Mouse (Mus musculus) common myeloid progenitor, adult 5-6 weeks (primary cell): ENCODE data around the gene Rras2. TPM values are rescaled to one million over a fixed set of nuclear protein-coding genes. Genes with fewer than 3 reads are reported as not detected.

Experiments used
- ATAC-seq: replicated peaks from 2 replicates; pipeline ENCODE4 v1.8.0; 2016; ENCODE audit warnings: low read depth, mild to moderate bottlenecking, moderate TSS enrichment, inconsistent platforms; ENCODE audit not compliant: poor library complexity, severe bottlenecking
- total RNA-seq: library from RNA; stranded (forward); fragments of 200-1000, 187-1606 nt; gene quantifications from 2 replicates; pipeline ENCODE4 v1.2.3, GENCODE M21; 2017

Rras2 gene
- total RNA-seq, 1 experiment from 2014 or later = 5.4 TPM

- ATAC-seq = no peak; the same call in 1 of the 2 replicates
Measured at GRCm38 (mm10) chr7:114079343-114079742, 38.2 kb downstream of the Rras2 start.

- ATAC-seq = no peak
Measured at GRCm38 (mm10) chr7:114074595-114074994, 43.0 kb downstream of the Rras2 start.

DNA sequence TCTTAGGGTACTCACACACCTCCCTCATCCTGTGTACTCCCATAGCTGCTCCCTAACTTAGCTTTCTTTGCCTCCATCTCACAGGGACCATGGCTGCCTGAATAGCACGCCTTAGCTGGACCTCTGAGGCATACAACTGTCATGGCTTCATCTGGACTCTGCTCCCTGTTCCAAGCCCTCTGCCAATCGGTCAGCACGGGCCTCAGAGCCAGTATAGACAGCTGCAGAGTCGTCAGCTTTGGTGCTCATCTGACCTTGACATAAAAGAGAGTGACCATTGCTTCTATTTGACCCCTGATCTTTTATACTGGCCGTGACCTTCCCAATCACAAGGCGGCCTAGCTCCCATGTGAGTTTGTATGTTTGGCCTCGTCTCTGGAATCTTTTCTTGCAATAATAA lies 43.4 kb downstream of the Rras2 start:
- ATAC-seq = no peak

GRCm38 (mm10) chr7:114071851-114072616 lies 45.5 kb downstream of the Rras2 start:
- no peak for ATAC-seq

DNA sequence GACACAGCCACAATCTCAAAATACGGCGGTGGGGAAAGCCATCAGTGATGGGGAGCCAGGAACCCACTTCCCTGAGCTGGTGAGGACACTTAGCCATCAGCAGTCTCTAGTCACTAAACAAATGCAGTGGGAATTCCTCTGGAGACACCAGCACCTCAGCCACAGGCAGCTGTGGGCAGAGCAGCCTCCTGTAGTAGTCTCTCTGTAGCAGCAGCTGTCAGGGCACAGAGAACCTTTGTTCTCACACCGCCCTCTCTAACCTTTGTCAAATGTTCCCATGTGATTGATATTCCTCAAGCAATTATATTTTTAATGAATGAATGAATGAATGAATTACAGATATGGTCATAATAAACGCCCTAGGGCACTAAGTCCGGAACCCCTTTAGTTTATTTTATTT lies 46.2 kb downstream of the Rras2 start:
- no peak for ATAC-seq

GRCm38 (mm10) chr7:114070458-114070840 lies 47.1 kb downstream of the Rras2 start:
- ATAC-seq = no peak

GRCm38 (mm10) chr7:114069726-114070457 lies 47.7 kb downstream of the Rras2 start:
- no peak for ATAC-seq

GRCm38 (mm10) chr7:114068956-114069533 lies 48.5 kb downstream of the Rras2 start:
- peak; percentile 31 for ATAC-seq

DNA sequence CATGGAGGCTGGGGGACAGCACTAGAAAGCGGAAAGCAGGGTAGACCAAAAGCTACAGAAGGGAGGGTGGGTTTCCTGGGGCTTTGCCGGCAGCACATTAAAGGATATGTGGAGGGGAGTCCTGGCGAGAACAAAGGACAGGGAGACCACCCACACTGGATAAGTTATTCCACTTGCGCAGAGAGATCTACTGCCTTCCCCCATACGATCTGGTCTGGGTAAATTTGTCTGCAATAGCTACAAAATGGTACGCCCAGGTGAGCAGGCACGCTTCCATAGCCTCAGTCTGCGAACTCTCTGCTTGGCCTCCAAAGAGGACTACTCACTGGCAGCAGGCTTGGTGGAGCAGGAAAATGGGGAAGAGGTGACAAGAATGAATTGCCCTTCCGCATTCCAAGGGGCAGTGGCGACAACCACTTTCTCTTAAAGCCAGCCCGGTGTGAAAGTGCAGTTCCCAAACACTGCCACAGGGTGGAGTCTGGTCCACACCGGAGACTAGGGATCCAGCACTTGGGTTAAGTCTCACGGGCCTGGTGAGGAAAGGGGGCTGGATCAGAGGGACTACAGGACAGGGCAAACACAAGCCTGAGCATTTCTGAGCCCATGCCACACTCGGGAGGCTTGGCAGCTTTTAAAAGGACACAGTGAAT lies 50.9 kb downstream of the Rras2 start:
- peak; percentile 94 for ATAC-seq

GRCm38 (mm10) chr7:114065407-114066185 lies 52.0 kb downstream of the Rras2 start:
- ATAC-seq = no peak

- no peak for ATAC-seq
Measured at GRCm38 (mm10) chr7:114063966-114064365, 53.6 kb downstream of the Rras2 start.

DNA sequence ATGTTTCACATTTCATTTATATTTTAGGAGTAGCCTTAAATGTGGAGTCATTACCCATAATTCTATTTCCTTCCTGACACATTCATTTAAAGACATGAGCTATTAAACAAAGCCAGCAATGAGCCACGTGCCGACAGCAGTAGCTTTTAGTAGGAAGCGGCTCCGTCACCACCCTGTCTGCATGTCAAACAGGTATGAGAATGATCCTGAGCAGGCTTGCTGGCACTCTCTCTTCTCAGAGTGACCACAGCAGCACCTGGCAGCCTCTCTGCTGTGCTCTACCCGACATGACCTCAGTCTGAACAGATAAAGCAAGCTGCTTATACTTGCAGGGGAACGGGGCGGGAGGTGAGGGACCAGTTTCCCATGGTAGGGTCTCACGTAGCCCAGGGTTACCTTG lies 54.0 kb downstream of the Rras2 start:
- ATAC-seq = no peak

DNA sequence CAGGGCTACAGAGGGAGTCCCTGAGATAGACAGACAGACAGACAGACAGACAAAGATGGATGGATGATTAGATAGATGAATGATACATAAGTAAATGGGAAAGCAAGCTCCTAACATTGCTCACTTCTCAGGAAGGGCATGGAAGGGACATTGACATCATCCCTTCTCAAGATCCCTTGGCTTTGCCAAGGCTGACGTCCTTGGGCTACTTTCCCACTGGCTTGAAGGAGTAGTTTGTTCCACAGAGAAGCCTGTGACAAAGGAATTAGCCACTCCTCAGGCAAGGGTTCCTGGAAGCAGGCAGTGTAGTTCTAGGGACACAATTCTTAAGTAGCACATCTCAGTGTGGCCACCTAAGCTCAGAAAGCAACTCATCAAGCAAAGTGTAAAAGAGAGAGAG lies 55.1 kb downstream of the Rras2 start:
- ATAC-seq = no peak

DNA sequence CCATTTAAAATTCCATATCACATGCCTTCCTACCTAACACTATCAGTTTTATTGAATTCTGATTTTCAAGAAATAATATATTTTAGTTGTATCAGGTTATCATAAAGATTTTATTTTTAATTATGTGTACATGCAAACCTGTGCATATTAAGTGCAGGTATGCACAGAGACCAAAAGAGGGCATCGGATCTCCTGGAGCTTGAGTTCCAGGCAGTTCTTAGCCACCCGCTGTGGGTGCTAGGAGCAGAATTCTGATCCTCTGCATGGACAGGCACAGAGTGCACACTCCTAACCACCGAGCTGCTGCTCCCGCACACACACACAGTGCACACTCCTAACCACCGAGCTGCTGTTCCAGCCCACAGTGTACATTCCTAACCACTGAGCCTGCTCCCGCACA lies 57.1 kb downstream of the Rras2 start:
- ATAC-seq = no peak

GRCm38 (mm10) chr7:114058927-114059441 lies 58.6 kb downstream of the Rras2 start:
- no peak for ATAC-seq

- no peak for ATAC-seq
Measured at GRCm38 (mm10) chr7:114058166-114058565, 59.4 kb downstream of the Rras2 start.

DNA sequence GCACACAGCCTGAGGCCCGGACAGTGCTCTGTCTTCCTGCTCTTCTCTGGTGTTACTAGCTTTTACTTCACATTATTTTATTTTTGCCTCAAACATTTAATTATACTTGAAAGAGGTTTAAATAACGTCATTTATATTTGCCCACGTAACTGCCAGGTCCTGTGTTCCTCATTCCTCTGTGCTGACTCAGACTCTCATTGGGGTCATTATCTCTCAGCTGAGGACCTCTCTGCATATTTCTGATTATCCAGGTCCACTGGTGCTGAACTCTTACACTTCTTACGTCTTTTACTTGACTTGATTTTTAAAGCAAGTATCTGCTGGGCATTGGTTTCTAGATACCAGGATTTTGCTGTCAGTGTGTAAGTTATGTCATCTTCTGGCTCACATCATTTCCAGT lies 63.9 kb downstream of the Rras2 start:
- ATAC-seq = no peak

- ATAC-seq = no peak
Measured at GRCm38 (mm10) chr7:114045814-114046213, 71.8 kb downstream of the Rras2 start.

- peak; percentile 90 for ATAC-seq
Measured at GRCm38 (mm10) chr7:114043929-114044549, 73.5 kb downstream of the Rras2 start.
